Mouse (Mus musculus) stomach, postnatal 0 days (tissue): Measurements from ENCODE around the gene Bmp10. TPM values are rescaled to one million over a fixed set of nuclear protein-coding genes. Genes with fewer than 3 reads are reported as not detected.
A peak's percentile ranks its signal among the peaks of the same experiment; 100 is the strongest.

Experiments used
- ATAC-seq: fragments of 200-750 bp; cut with Nextera tagmentation; 2 replicates; pipeline ENCODE4 v1.8.0; 2017; ENCODE audit not compliant: low FRiP score, low TSS enrichment
- DNase-seq: peaks from one replicate; pipeline ENCODE4 v3.0.0-alpha.2; 2016; ENCODE audit warnings: low spot score
- H3K27ac ChIP-seq: fragments of 300-500 bp; sonication (generic); replicated peaks from 2 replicates; pipeline ENCODE4 v1.5.1; 2014; ENCODE audit warnings: mild to moderate bottlenecking, control low read depth
- H3K27me3 ChIP-seq: fragments of 300-500 bp; sonication (generic); 2 replicates; pipeline ENCODE4 v1.6.1; 2014; ENCODE audit warnings: low read length; ENCODE audit not compliant: control insufficient read depth, insufficient read depth
- H3K36me3 ChIP-seq: fragments of 300-500 bp; sonication (generic); 2 replicates; pipeline ENCODE4 v1.6.1; 2014; ENCODE audit warnings: low read length, mixed read lengths; ENCODE audit not compliant: control insufficient read depth, insufficient read depth
- H3K4me1 ChIP-seq: fragments of 300-500 bp; sonication (generic); replicated peaks from 2 replicates; pipeline ENCODE4 v1.6.1; 2014; ENCODE audit warnings: antibody characterized with exemption; ENCODE audit not compliant: control insufficient read depth, insufficient read depth
- H3K4me2 ChIP-seq: fragments of 300-500 bp; sonication (generic); replicated peaks from 2 replicates; pipeline ENCODE4 v1.6.1; 2014; ENCODE audit warnings: low read depth, mild to moderate bottlenecking, control low read depth, moderate library complexity
- H3K4me3 ChIP-seq: fragments of 300-500 bp; sonication (generic); 2 replicates; pipeline ENCODE4 v1.5.1; 2014; ENCODE audit warnings: low read depth, low read length, control low read depth
- H3K9ac ChIP-seq: fragments of 300-500 bp; sonication (generic); 2 replicates; pipeline ENCODE4 v1.6.1; 2014; ENCODE audit warnings: mild to moderate bottlenecking, low read length, control low read depth, mixed read lengths
- H3K9me3 ChIP-seq: fragments of 300-500 bp; sonication (generic); 2 replicates; pipeline ENCODE4 v1.6.1; 2016; ENCODE audit warnings: low read length; ENCODE audit not compliant: control insufficient read depth
- CTCF ChIP-seq: IDR thresholded peaks from 2 replicates; pipeline ENCODE4 v1.5.1; 2016; ENCODE audit warnings: antibody characterized with exemption, low read depth, mild to moderate bottlenecking, moderate library complexity
- EP300 ChIP-seq: optimal IDR thresholded peaks from 2 replicates; pipeline ENCODE3; 2016; ENCODE audit warnings: antibody characterized with exemption
- WGBS: fragments of 180-500 bp; shearing (Covaris S2); extraction: QIAGEN DNeasy Blood & Tissue Kit; methylation state at CpG from one replicate; pipeline ENCODE4 v1.1.7; 2014; 5-methylcytosine and 5-hydroxymethylcytosine counted together
- polyA plus RNA-seq: library from polyadenylated mRNA; unstranded; fragments of >200 nt; fragmentation: Nextera tagmentation; extraction: Ambion mirVana; gene quantifications from 2 replicates; pipeline ENCODE4 v1.2.1, GENCODE M21; 2015

Bmp10 gene
- polyA plus RNA-seq, 1 experiment from 2014 or later, result not detected

DNA sequence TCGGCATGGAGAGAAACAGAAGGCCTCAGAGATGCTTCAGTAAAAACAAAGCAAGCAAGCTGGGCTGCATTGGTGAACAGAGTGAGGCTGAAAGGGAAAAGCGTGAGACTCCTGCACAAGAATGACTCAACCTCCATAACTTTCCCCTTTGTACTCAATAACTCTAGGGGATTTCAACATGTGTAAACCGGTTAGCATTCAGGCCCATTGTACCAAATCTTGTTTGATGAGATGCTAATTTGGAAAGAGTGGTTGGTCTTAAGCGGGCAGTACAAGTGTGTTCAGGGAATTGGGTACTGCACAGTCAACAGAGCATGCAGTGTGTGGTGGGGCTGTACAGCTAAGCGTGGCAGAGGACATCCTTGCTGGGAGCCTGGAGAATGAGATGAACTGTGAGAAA lies 46.4 kb downstream of the Bmp10 start:
- Histone ChIP-seq H3K9ac (no peak overlapping the region), H3K27me3 (no peaks in the 10 kb centered on the region), H3K9me3 (no peaks in the 10 kb centered on the region), H3K4me1 (no peaks in the 10 kb centered on the region), H3K4me2 (no peak overlapping the region), H3K36me3 (no peaks in the 10 kb centered on the region), H3K4me3 (no peak overlapping the region), H3K27ac (no peak overlapping the region; the same call in 1 of the 2 replicates)
- TF ChIP-seq EP300 (peak; percentile 23), CTCF (no peak)
- WGBS, result 75% methylated on average over 5 of the region's 5 CpGs
- ATAC-seq, result peak; percentile 35; the same call in 1 of the 2 replicates
- DNase-seq, result no peak

GRCm38 (mm10) chr6:87478847-87479246 lies 50.1 kb downstream of the Bmp10 start:
- no peak for ATAC-seq
- 35% methylated on average over 4 of the region's 4 CpGs for WGBS

GRCm38 (mm10) chr6:87479291-87479999 lies 50.7 kb downstream of the Bmp10 start:
- no peaks in the 10 kb centered on the region for H3K9me3 ChIP-seq
- TF ChIP-seq EP300 (no peak), CTCF (no peak)
- no peaks in the 10 kb centered on the region for H3K36me3 ChIP-seq
- no peaks in the 10 kb centered on the region for H3K27me3 ChIP-seq
- H3K4me1 ChIP-seq, result no peaks in the 10 kb centered on the region
- H3K27ac ChIP-seq, result 0 out of 2 replicates have a peak overlapping the region, but pooled peaks have one; percentile 35
- no peak overlapping the region for H3K4me2 ChIP-seq
- ATAC-seq, result no peak
- H3K4me3 ChIP-seq, result no peak overlapping the region
- no peak for DNase-seq
- no peak overlapping the region for H3K9ac ChIP-seq
- WGBS, result 34% methylated on average over 5 of the region's 5 CpGs

More at GRCm38 (mm10) chr6:87478847-87479246, 50.1 kb downstream of the Bmp10 start:
- Histone ChIP-seq H3K4me1 (no peaks in the 10 kb centered on the region), H3K4me2 (no peak overlapping the region), H3K36me3 (no peaks in the 10 kb centered on the region), H3K9me3 (no peaks in the 10 kb centered on the region), H3K4me3 (no peak overlapping the region), H3K9ac (no peak overlapping the region), H3K27ac (peak overlapping the region; percentile 35; the same call in 1 of the 2 replicates), H3K27me3 (no peaks in the 10 kb centered on the region)
- DNase-seq, result no peak
- TF ChIP-seq CTCF, result no peak
- no peak for TF ChIP-seq EP300

DNA sequence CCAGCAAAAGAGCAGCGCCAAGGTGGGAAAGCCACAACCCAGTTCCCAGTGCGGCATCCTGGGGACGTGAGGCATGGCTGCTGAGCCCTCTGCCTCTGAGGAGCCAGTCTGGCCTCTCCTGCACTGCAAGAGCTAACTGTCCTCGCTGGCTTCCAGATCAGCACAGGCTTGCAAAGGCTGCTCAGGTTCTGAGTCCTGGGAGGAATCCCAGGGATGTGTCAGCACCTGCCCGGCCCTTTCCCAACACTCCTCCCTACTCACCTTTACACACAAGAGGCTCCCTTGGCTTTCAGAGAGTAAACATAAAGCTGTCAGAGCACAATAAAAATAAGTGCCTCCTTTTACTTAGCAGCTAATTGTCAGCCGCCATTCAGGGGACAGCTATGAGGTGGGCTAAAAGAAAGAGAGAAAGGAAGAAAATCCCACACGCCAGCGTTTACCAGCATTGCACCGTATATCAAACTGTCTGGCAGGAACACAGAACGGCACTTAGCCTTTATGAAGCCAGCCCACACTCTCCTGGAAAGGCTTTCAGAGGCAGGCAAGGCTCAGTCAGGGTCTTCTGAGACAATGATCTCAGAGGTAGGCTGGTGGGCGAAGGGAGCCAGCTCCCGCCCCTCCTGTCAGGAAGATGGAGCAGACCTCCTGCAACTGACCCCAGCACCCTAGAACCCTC lies 54.6 kb downstream of the Bmp10 start:
- WGBS, result 49% methylated on average over 12 of the region's 12 CpGs
- Histone ChIP-seq H3K36me3 (no peaks in the 10 kb centered on the region), H3K9me3 (no peaks in the 10 kb centered on the region), H3K4me3 (peak overlapping the region; percentile 21; the same call in 1 of the 2 replicates), H3K27me3 (no peaks in the 10 kb centered on the region), H3K27ac (peak overlapping the region; percentile 80), H3K4me2 (peak overlapping the region; percentile 31; the same call in 1 of the 2 replicates), H3K4me1 (no peaks in the 10 kb centered on the region), H3K9ac (no peak overlapping the region)
- peak; percentile 24; the same call in 1 of the 2 replicates for ATAC-seq
- no peak for DNase-seq
- no peak for TF ChIP-seq EP300
- no peak for TF ChIP-seq CTCF

- 63% methylated on average over 3 of the region's 3 CpGs for WGBS
- Histone ChIP-seq H3K4me2 (no peak overlapping the region), H3K9me3 (no peaks in the 10 kb centered on the region), H3K4me1 (no peaks in the 10 kb centered on the region), H3K27ac (peak overlapping the region; percentile 80), H3K36me3 (no peaks in the 10 kb centered on the region), H3K4me3 (no peak overlapping the region), H3K27me3 (no peaks in the 10 kb centered on the region), H3K9ac (no peak overlapping the region)
- no peak for TF ChIP-seq EP300
- TF ChIP-seq CTCF, result no peak
- no peak for ATAC-seq
- DNase-seq, result no peak
Measured at GRCm38 (mm10) chr6:87483900-87484289, 55.1 kb downstream of the Bmp10 start.

GRCm38 (mm10) chr6:87484806-87485205 lies 56.0 kb downstream of the Bmp10 start:
- WGBS, result 26% methylated on average over 5 of the region's 5 CpGs
- DNase-seq, result no peak
- no peak for ATAC-seq

More at GRCm38 (mm10) chr6:87484806-87485205, 56.0 kb downstream of the Bmp10 start:
- Histone ChIP-seq H3K4me1 (no peaks in the 10 kb centered on the region), H3K27ac (peak overlapping the region; percentile 53; the same call in 1 of the 2 replicates), H3K9me3 (no peaks in the 10 kb centered on the region), H3K4me3 (no peak overlapping the region), H3K9ac (no peak overlapping the region), H3K36me3 (no peaks in the 10 kb centered on the region), H3K4me2 (no peak overlapping the region), H3K27me3 (no peaks in the 10 kb centered on the region)
- TF ChIP-seq CTCF (no peak), EP300 (no peak)

Other genes with a start within 250 kb of the Bmp10 start
- gene Antxr1, start 93.2 kb upstream of the Bmp10 start, polyA plus RNA-seq, result 5.9 and 6.9 TPM in 2 replicates
- 3,206 and 3,289 TPM in 2 replicates for gene Gkn1, start 78.1 kb upstream of the Bmp10 start, polyA plus RNA-seq
- 6,164 and 6,292 TPM in 2 replicates for gene Gkn2, start 55.6 kb upstream of the Bmp10 start, polyA plus RNA-seq
- 73.4 and 107 TPM in 2 replicates for gene Gkn3, start 40.1 kb upstream of the Bmp10 start, polyA plus RNA-seq
- 3.6 and 3.7 TPM in 2 replicates for gene Arhgap25, start 104.3 kb downstream of the Bmp10 start, polyA plus RNA-seq
- 0.92 and 1.1 TPM in 2 replicates for gene Prokr1, start 161.7 kb downstream of the Bmp10 start, polyA plus RNA-seq
- 8.4 and 9.8 TPM in 2 replicates for gene Aplf, start 243.2 kb downstream of the Bmp10 start, polyA plus RNA-seq